Mouse (Mus musculus) embryonic facial prominence, embryonic 13.5 days (tissue): Measurements from ENCODE around the gene Zdhhc6. TPM values are rescaled to one million over a fixed set of nuclear protein-coding genes. Genes with fewer than 3 reads are reported as not detected.

Experiments used
- ATAC-seq: fragments of 200-750 bp; cut with Nextera tagmentation; 2 replicates; pipeline ENCODE4 v1.8.0; 2017; ENCODE audit warnings: low read depth; ENCODE audit not compliant: insufficient number of reproducible peaks, insufficient read depth, low FRiP score, low TSS enrichment
- H3K27ac ChIP-seq: fragments of 300-500 bp; sonication (generic); 2 replicates; pipeline ENCODE4 v1.5.1; 2015; ENCODE audit warnings: moderate library complexity, mild to moderate bottlenecking, inconsistent platforms
- H3K27me3 ChIP-seq: fragments of 300-500 bp; sonication (generic); 2 replicates; pipeline ENCODE4 v1.6.1; 2015; ENCODE audit warnings: mild to moderate bottlenecking, inconsistent platforms
- H3K36me3 ChIP-seq: fragments of 300-500 bp; sonication (generic); 2 replicates; pipeline ENCODE4 v1.6.1; 2015; ENCODE audit warnings: mild to moderate bottlenecking, inconsistent platforms
- H3K4me1 ChIP-seq: fragments of 300-500 bp; sonication (generic); 2 replicates; pipeline ENCODE4 v1.6.1; 2015; ENCODE audit warnings: inconsistent platforms
- H3K4me2 ChIP-seq: fragments of 300-500 bp; sonication (generic); 2 replicates; pipeline ENCODE4 v1.6.1; 2015; ENCODE audit warnings: moderate library complexity, mild to moderate bottlenecking, inconsistent platforms
- H3K4me3 ChIP-seq: fragments of 300-500 bp; sonication (generic); 2 replicates; pipeline ENCODE4 v1.5.1; 2015; ENCODE audit warnings: mild to moderate bottlenecking, inconsistent platforms
- H3K9ac ChIP-seq: fragments of 300-500 bp; sonication (generic); 2 replicates; pipeline ENCODE4 v1.6.1; 2015; ENCODE audit warnings: mild to moderate bottlenecking, inconsistent platforms
- H3K9me3 ChIP-seq: fragments of 300-500 bp; sonication (generic); 2 replicates; pipeline ENCODE4 v1.6.1; 2016; ENCODE audit warnings: inconsistent platforms
- WGBS: fragments of 180-500 bp; shearing (Covaris S2); methylation state at CpG from one replicate; pipeline ENCODE4 v1.1.7; 2015; ENCODE audit warnings: mixed read lengths; 5-methylcytosine and 5-hydroxymethylcytosine counted together
- polyA plus RNA-seq: library from polyadenylated mRNA; unstranded; fragments of >200 nt; fragmentation: Nextera tagmentation; extraction: Ambion mirVana; gene quantifications from 2 replicates; pipeline ENCODE4 v1.2.1, GENCODE M21; 2015

Zdhhc6 gene
- polyA plus RNA-seq, 1 experiment from 2014 or later = 88.6 TPM

DNA sequence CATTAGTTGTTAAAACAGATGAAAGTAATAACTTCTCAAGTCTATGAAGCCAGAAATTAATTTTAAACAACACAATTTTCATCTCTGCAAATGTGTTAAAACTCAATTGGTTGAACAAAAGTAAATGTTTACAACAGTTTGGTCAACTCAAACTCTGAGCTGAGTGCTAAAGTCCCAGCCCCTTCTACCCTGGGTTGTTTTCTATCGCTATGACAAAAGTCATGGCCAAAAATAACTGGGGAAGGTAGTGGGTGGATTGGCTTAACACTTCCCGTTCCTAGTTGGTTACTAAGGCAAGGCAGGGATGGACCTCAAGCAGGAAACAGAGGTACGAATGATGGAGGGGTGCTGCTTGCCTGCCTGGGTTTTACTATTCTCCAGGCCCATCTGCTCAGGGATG, 39.1 kb downstream of the Zdhhc6 start:
- H3K27me3 ChIP-seq = no peaks in the 10 kb centered on the region
- no peak overlapping the region for H3K4me3 ChIP-seq
- WGBS = 86% methylated on average over 3 of the region's 3 CpGs
- ATAC-seq = no peak
- no peaks in the 10 kb centered on the region for H3K4me1 ChIP-seq
- H3K9ac ChIP-seq = no peak overlapping the region
- H3K27ac ChIP-seq = no peak overlapping the region
- no peak overlapping the region for H3K4me2 ChIP-seq
- H3K36me3 ChIP-seq = peaks cover 11% of the 10 kb centered on the region
- H3K9me3 ChIP-seq = no peaks in the 10 kb centered on the region

DNA sequence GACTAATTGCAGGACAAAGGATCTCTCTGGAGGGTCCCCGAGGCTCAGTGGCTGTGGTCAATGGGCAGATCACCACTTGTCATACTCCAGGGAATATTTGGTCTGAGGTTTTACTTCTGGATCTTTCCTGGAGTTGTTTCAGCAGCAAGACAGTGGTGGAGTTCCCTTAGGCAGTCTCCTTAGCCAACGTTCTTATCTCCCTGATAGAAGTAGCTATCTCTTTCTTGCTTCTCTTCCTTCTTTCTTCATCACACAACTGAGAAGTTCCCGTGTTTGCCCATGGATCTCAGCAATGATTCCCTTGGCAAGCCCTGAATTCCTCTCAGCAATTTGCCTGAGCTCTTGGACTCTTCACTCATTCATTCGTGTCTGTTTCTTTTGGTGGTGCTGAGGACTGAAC, 39.7 kb downstream of the Zdhhc6 start:
- peaks cover 3% of the 10 kb centered on the region; the same call in 1 of the 2 replicates for H3K4me1 ChIP-seq
- peaks cover 4% of the 10 kb centered on the region; the same call in 1 of the 2 replicates for H3K36me3 ChIP-seq
- H3K4me2 ChIP-seq = no peak overlapping the region
- 86% methylated on average over 4 of the region's 4 CpGs for WGBS
- ATAC-seq = no peak
- H3K27me3 ChIP-seq = no peaks in the 10 kb centered on the region
- H3K27ac ChIP-seq = no peak overlapping the region
- H3K9ac ChIP-seq = no peak overlapping the region
- no peak overlapping the region for H3K4me3 ChIP-seq
- no peaks in the 10 kb centered on the region for H3K9me3 ChIP-seq

DNA sequence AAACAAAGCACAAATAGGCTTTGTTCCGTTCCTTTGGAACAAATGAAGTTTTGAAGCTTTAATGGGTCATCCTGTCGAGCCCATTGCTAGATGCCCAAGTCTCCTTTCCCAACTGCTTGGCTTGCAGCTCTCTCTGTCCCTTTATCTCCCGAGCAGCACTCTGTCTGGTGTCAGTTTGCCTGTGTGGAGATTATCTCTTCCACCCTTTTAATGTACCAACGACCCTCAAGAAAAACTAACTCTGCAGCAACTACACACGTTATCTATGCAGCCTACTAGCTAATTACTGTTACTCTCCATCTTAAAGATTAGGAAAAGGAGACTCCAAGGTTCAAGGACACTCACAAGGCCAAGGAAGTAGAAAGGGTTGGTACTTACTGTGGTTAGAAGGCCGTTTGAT, 42.5 kb downstream of the Zdhhc6 start:
- Histone ChIP-seq H3K4me1 (peaks cover 3% of the 10 kb centered on the region; the same call in 1 of the 2 replicates), H3K36me3 (no peaks in the 10 kb centered on the region), H3K4me3 (no peak overlapping the region), H3K27ac (no peak overlapping the region), H3K27me3 (no peaks in the 10 kb centered on the region), H3K9me3 (no peaks in the 10 kb centered on the region), H3K9ac (no peak overlapping the region), H3K4me2 (no peak overlapping the region)
- 78% methylated on average over 6 of the region's 6 CpGs for WGBS
- ATAC-seq = no peak

DNA sequence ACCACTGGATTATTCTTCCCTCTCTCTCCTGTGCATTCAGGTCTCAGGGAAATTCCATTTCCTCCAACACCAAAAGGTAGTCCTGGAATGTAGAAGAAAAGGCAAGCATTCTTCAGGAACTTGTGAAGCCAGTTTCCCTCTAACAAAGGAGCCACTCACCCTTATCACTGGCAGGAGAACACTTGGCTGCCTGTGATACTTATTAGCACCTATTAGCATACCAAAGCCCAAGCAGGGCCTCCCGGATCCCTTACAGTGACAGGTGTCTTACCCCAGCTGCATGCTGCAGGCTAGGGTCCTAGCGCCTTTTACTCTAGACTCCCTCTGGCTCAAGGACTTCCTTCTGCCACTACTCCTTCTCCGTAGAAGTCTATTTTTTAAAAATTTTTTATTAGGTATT, 44.4 kb downstream of the Zdhhc6 start:
- H3K9me3 ChIP-seq = no peaks in the 10 kb centered on the region
- H3K36me3 ChIP-seq = no peaks in the 10 kb centered on the region
- peaks cover 6% of the 10 kb centered on the region; the same call in 1 of the 2 replicates for H3K4me1 ChIP-seq
- no peak overlapping the region for H3K4me3 ChIP-seq
- H3K27me3 ChIP-seq = no peaks in the 10 kb centered on the region
- whole genome bisulfite sequencing = 31% methylated on average over 3 of the region's 3 CpGs
- H3K4me2 ChIP-seq = no peak overlapping the region
- H3K9ac ChIP-seq = no peak overlapping the region
- peak; percentile 43; the same call in 1 of the 2 replicates for ATAC-seq
- no peak overlapping the region for H3K27ac ChIP-seq

DNA sequence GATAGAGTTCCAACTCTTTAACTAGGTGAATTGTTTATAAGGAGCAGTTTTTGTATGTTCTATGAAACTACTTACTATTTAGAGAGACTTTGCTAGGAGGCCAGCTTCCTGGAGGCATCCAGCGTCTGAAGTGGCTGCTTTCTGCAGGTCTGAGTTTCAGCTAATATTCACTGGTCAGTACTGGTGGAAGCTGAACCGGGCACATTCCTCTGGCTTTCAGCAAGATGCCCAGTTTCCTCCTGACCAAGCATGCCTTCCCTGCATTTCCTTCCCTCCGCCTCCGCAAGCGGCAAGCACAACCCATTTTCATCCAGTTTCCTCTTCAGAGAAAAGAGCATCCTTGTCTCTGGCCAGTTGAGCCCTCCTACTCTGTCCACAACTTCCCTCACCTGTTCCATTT, 46.8 kb downstream of the Zdhhc6 start:
- no peaks in the 10 kb centered on the region for H3K9me3 ChIP-seq
- 81% methylated on average over 5 of the region's 5 CpGs for WGBS
- H3K4me3 ChIP-seq = no peak overlapping the region
- H3K4me2 ChIP-seq = no peak overlapping the region
- H3K9ac ChIP-seq = no peak overlapping the region
- H3K4me1 ChIP-seq = peaks cover 6% of the 10 kb centered on the region; the same call in 1 of the 2 replicates
- no peaks in the 10 kb centered on the region for H3K36me3 ChIP-seq
- no peaks in the 10 kb centered on the region for H3K27me3 ChIP-seq
- no peak for ATAC-seq
- H3K27ac ChIP-seq = no peak overlapping the region

DNA sequence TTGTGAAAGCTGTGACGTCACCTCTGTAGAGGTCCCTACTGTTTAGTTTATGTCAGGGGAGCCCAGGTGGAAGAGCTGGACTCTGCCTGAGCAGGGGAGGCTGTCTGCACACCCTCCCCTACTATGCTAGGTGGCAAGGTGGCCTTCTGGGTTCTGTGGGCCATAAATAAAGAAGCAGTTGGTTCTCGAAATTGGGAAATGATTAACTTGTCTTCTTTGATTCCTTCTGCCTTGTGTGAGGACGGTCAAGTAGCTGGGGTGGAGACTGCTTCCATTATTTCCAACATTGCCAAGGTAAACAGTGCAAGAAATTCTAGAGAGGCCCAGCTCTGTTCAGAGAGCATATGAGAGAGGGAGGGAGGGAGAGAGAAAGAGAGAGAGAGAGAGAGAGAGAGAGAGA, 47.7 kb downstream of the Zdhhc6 start:
- ATAC-seq = no peak

DNA sequence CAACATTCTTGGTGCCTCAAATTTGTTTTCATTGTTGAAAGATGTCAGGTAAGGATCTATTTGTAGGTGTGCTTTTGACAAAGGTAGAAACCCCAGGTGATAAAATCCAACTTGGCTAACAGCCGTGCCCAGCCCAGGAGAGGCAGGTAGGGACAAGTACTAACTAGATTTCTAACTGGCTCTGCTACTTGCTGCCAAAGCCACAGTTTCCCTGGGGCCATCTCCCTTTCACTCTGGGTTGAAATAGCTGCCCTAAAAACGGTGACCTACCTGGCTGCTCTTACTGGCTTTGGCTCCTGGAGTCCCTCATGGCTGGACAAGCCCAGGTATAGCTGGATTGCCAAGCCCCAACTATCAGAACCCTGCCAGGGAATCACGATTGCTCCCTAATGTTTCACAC, 49.0 kb downstream of the Zdhhc6 start:
- Histone ChIP-seq H3K36me3 (no peaks in the 10 kb centered on the region), H3K4me2 (no peak overlapping the region), H3K27me3 (no peaks in the 10 kb centered on the region), H3K4me1 (peaks cover 6% of the 10 kb centered on the region; the same call in 1 of the 2 replicates), H3K9ac (no peak overlapping the region), H3K27ac (no peak overlapping the region), H3K4me3 (no peak overlapping the region), H3K9me3 (no peaks in the 10 kb centered on the region)
- ATAC-seq = no peak
- WGBS = 69% methylated on average over 3 of the region's 3 CpGs

More for the DNA sequence above, 47.7 kb downstream of the Zdhhc6 start:
- Histone ChIP-seq H3K4me2 (no peak overlapping the region), H3K4me1 (peaks cover 6% of the 10 kb centered on the region; the same call in 1 of the 2 replicates), H3K27me3 (no peaks in the 10 kb centered on the region), H3K36me3 (no peaks in the 10 kb centered on the region), H3K27ac (no peak overlapping the region), H3K4me3 (no peak overlapping the region), H3K9ac (no peak overlapping the region), H3K9me3 (no peaks in the 10 kb centered on the region)
- 70% methylated on average over 3 of the region's 3 CpGs for WGBS

DNA sequence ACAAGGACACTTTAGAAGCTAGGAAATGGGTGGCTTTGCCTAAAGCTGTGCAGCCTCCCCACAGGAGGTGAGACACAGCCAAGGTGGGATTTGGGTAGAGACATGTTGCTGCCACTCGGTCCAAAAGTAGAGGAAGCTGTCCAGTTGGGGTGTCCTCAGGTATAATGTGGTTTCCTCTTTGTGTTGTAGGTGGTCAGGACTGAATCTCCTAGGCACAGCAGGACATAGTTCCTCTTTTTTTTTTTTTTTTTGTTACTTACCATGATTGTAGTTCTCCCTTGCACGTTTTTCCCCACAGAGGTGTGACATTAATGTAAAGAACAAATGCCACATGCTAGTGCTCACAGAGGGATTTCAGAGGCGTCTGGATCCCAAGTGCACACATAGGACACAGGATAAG, 50.6 kb downstream of the Zdhhc6 start:
- Histone ChIP-seq H3K4me3 (no peak overlapping the region), H3K9ac (no peak overlapping the region), H3K4me1 (peaks cover 3% of the 10 kb centered on the region; the same call in 1 of the 2 replicates), H3K27ac (no peak overlapping the region), H3K27me3 (no peaks in the 10 kb centered on the region), H3K4me2 (no peak overlapping the region), H3K36me3 (no peaks in the 10 kb centered on the region), H3K9me3 (no peaks in the 10 kb centered on the region)
- WGBS = 65% methylated on average over 3 of the region's 3 CpGs
- no peak for ATAC-seq

DNA sequence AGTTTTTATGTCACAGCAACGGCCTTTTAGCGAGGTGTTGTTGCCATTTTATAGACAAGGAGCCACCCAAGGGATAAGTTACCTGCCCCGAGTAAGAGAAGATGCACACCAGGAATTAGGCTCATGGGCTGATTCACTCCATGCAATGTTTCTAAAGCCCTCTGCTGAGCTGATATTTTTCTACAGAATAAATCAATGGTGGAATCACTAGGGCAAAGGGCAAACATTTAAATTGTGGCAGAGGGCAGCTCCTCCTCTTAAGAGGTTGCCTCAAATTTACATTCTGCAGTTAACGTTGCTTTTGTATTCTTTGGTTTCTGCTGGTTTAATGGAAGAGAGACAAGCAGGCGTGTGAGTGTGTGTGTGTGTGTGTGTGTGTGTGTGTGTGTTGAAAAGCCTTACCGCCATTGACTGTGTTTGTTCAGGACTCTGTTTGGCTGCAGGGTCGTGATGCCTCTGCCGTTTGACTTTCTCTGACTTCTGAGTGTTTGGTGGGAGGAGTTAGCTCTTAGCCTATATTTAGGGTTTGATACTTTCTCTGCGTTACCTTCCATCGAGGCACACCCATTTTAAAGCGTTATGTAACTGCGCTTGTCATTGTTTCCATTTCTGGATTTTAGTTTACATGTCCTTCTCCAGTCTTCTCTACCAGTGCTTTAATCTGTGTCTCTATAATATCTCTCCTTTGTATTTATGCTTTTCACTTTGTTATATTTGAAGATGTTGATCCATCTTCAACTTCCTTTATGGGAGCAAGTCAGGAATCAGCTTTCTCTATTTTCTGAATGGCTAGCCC, 55.2 kb downstream of the Zdhhc6 start:
- WGBS = 78% methylated on average over 12 of the region's 12 CpGs

DNA sequence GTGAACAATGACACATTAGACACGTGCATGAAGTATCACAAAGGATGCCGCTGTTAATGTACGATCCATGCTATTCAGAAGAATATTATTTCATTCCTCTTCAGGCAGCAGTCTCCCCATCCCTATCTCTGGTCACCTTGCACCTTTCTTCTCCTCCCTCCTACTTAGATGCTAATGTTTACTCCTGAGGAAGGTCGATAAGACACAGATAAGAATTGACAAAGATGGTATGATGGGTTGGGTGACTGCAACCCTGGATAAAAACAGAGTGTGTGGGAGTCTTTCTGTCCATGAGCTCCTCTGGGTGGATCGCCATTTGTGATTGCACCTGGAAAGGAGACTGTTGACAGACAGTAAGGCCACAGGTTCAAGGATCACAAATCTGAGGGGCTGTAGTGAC, 57.3 kb downstream of the Zdhhc6 start:
- Histone ChIP-seq H3K27ac (no peak overlapping the region), H3K4me1 (peaks cover 7% of the 10 kb centered on the region), H3K27me3 (no peaks in the 10 kb centered on the region), H3K4me3 (no peak overlapping the region), H3K4me2 (no peak overlapping the region), H3K9ac (no peak overlapping the region), H3K9me3 (no peaks in the 10 kb centered on the region), H3K36me3 (no peaks in the 10 kb centered on the region)
- no peak for ATAC-seq
- 91% methylated on average over 5 of the region's 5 CpGs for WGBS

More for the DNA sequence above, 55.2 kb downstream of the Zdhhc6 start:
- no peaks in the 10 kb centered on the region for H3K27me3 ChIP-seq
- H3K4me1 ChIP-seq = no peaks in the 10 kb centered on the region
- H3K4me2 ChIP-seq = no peak overlapping the region
- H3K9me3 ChIP-seq = no peaks in the 10 kb centered on the region
- H3K36me3 ChIP-seq = no peaks in the 10 kb centered on the region
- H3K27ac ChIP-seq = no peak overlapping the region
- ATAC-seq = no peak
- no peak overlapping the region for H3K4me3 ChIP-seq
- no peak overlapping the region for H3K9ac ChIP-seq

DNA sequence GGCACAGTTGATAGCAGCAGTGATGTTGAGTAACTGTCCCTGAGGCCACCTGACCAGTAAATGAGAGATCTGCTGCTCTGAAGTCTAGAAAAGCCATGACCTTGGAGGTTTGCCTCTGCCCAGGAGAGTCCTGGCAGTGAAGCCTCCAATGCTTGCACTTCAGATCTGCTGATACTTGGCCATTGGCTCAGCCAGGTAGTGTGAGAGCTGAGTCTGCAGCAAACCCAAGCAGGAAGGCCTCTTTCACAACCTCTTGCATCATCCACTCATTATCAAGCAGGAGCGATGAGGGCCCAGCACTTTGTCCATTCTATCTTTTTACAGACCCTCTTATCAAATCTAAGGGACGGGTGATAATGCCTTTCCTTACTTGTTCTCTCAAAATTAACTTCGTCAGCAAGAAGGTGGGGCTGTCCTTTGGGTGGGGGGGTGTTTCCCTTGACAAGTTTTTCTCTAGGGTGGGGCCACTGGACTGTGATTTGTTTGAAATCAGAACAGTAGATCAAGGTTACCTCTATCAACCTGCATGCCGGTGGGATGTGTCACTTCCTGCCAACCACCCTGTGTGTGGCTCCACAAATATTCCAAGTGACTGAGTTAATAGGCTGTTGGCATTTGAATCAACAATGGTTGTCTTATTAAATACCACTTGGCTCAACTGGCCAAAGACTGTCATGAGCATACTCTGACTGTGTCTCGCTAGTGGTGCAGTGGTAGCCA, 58.0 kb downstream of the Zdhhc6 start:
- ATAC-seq = no peak
- Histone ChIP-seq H3K9me3 (no peaks in the 10 kb centered on the region), H3K9ac (no peak overlapping the region), H3K4me1 (peaks cover 10% of the 10 kb centered on the region), H3K4me2 (no peak overlapping the region), H3K27ac (no peak overlapping the region), H3K4me3 (no peak overlapping the region), H3K36me3 (no peaks in the 10 kb centered on the region), H3K27me3 (no peaks in the 10 kb centered on the region)
- 92% methylated on average over 5 of the region's 5 CpGs for WGBS

DNA sequence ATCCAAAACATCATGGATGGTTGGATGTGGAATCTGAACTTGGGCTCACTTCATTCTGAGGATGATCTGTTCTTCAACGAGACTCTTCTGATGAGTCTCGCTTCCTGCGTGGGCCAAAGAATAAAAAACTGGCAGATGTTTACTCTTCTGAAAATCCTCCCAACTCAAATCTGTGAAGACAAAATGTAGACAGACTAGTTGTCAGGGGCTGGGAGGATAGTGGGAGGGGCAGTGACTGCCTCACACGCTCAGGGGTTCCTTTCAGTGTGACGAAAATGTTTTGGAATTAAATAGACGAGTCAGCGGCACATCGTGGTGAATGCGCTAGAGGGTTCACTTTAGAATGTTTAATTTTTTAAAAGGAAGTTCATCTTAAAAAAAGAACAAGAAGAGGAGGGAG, 59.7 kb downstream of the Zdhhc6 start:
- H3K27ac ChIP-seq = no peak overlapping the region
- no peak overlapping the region for H3K9ac ChIP-seq
- no peaks in the 10 kb centered on the region for H3K36me3 ChIP-seq
- no peaks in the 10 kb centered on the region for H3K27me3 ChIP-seq
- 78% methylated on average over 9 of the region's 9 CpGs for WGBS
- no peak overlapping the region for H3K4me2 ChIP-seq
- H3K9me3 ChIP-seq = no peaks in the 10 kb centered on the region
- no peak for ATAC-seq
- no peak overlapping the region for H3K4me3 ChIP-seq
- H3K4me1 ChIP-seq = peaks cover 10% of the 10 kb centered on the region
